Mouse (Mus musculus) stomach, embryonic 14.5 days (tissue): ENCODE results near the gene Asphd2. TPM values are rescaled to one million over a fixed set of nuclear protein-coding genes. Genes with fewer than 3 reads are reported as not detected.

ENCODE experiments used
- ATAC-seq: fragments of 200-750 bp; cut with Nextera tagmentation; 2 replicates; pipeline ENCODE4 v1.8.0; 2017; ENCODE audit warnings: low read depth, moderate TSS enrichment; ENCODE audit not compliant: insufficient number of reproducible peaks, insufficient read depth, low FRiP score
- H3K27ac ChIP-seq: fragments of 300-500 bp; sonication (generic); 2 replicates; pipeline ENCODE4 v1.5.1; 2014; ENCODE audit warnings: mild to moderate bottlenecking, low read length, moderate library complexity, mixed read lengths
- H3K27me3 ChIP-seq: fragments of 300-500 bp; sonication (generic); 2 replicates; pipeline ENCODE4 v1.6.1; 2014; ENCODE audit warnings: low read length, control low read depth, mixed read lengths; ENCODE audit not compliant: control insufficient read depth, insufficient read depth
- H3K36me3 ChIP-seq: fragments of 300-500 bp; sonication (generic); 2 replicates; pipeline ENCODE4 v1.6.1; 2014; ENCODE audit warnings: mild to moderate bottlenecking, control low read depth, low read length, moderate library complexity, mixed read lengths; ENCODE audit not compliant: control insufficient read depth, insufficient read depth
- H3K4me1 ChIP-seq: fragments of 300-500 bp; sonication (generic); 2 replicates; pipeline ENCODE4 v1.6.1; 2014; ENCODE audit warnings: low read length, control low read depth, mixed read lengths; ENCODE audit not compliant: control insufficient read depth, insufficient read depth
- H3K4me2 ChIP-seq: fragments of 300-500 bp; sonication (generic); replicated peaks from 2 replicates; pipeline ENCODE4 v1.6.1; 2014; ENCODE audit warnings: low read depth, low read length, control low read depth
- H3K4me3 ChIP-seq: fragments of 300-500 bp; sonication (generic); 2 replicates; pipeline ENCODE4 v1.5.1; 2014; ENCODE audit warnings: low read depth, low read length, control low read depth
- H3K9ac ChIP-seq: fragments of 300-500 bp; sonication (generic); replicated peaks from 2 replicates; pipeline ENCODE4 v1.6.1; 2014; ENCODE audit warnings: low read depth, mild to moderate bottlenecking, control low read depth, low read length, moderate library complexity, mixed read lengths
- H3K9me3 ChIP-seq: fragments of 300-500 bp; sonication (generic); 2 replicates; pipeline ENCODE4 v1.6.1; 2016; ENCODE audit warnings: low read depth, low read length, control low read depth; ENCODE audit not compliant: control insufficient read depth
- WGBS: fragments of 180-500 bp; shearing (Covaris S2); extraction: QIAGEN DNeasy Blood & Tissue Kit; methylation state at CpG from one replicate; pipeline ENCODE4 v1.1.7; 2014; 5-methylcytosine and 5-hydroxymethylcytosine counted together
- polyA plus RNA-seq: library from polyadenylated mRNA; unstranded; fragments of >200 nt; fragmentation: Nextera tagmentation; extraction: Ambion mirVana; gene quantifications from 2 replicates; pipeline ENCODE4 v1.2.1, GENCODE M21; 2014

The Asphd2 gene
- polyA plus RNA-seq, 1 experiment from 2014 or later = 7.5 TPM

GRCm38 (mm10) chr5:112402437-112402836, 7.8 kb upstream of the Asphd2 start:
- no peaks in the 10 kb centered on the region for H3K9me3 ChIP-seq

GRCm38 (mm10) chr5:112399284-112399683, 4.6 kb upstream of the Asphd2 start:
- no peaks in the 10 kb centered on the region for H3K4me1 ChIP-seq
- H3K4me3 ChIP-seq = no peak overlapping the region
- H3K9me3 ChIP-seq = no peaks in the 10 kb centered on the region
- no peak overlapping the region for H3K9ac ChIP-seq
- H3K27ac ChIP-seq = no peak overlapping the region
- no peaks in the 10 kb centered on the region for H3K27me3 ChIP-seq
- 59% methylated on average over 10 of the region's 10 CpGs for WGBS
- no peak for ATAC-seq
- H3K36me3 ChIP-seq = no peaks in the 10 kb centered on the region
- H3K4me2 ChIP-seq = no peak overlapping the region

More at GRCm38 (mm10) chr5:112402437-112402836, 7.8 kb upstream of the Asphd2 start:
- no peak overlapping the region for H3K4me2 ChIP-seq
- ATAC-seq = no peak
- no peak overlapping the region for H3K9ac ChIP-seq
- H3K27me3 ChIP-seq = no peaks in the 10 kb centered on the region
- no peaks in the 10 kb centered on the region for H3K4me1 ChIP-seq
- H3K27ac ChIP-seq = no peak overlapping the region
- H3K4me3 ChIP-seq = no peak overlapping the region
- 29% methylated on average over 3 of the region's 3 CpGs for WGBS
- H3K36me3 ChIP-seq = no peaks in the 10 kb centered on the region

- no peak overlapping the region for H3K9ac ChIP-seq
- H3K4me3 ChIP-seq = no peak overlapping the region
- no peak for ATAC-seq
- 80% methylated on average over 18 of the region's 18 CpGs for WGBS
- H3K27ac ChIP-seq = no peak overlapping the region
- H3K9me3 ChIP-seq = no peaks in the 10 kb centered on the region
- no peaks in the 10 kb centered on the region for H3K36me3 ChIP-seq
- H3K4me1 ChIP-seq = no peaks in the 10 kb centered on the region
- no peaks in the 10 kb centered on the region for H3K27me3 ChIP-seq
- no peak overlapping the region for H3K4me2 ChIP-seq
These were observed 1.4 kb upstream of the Asphd2 start for GRCm38 (mm10) chr5:112396066-112396465.

DNA sequence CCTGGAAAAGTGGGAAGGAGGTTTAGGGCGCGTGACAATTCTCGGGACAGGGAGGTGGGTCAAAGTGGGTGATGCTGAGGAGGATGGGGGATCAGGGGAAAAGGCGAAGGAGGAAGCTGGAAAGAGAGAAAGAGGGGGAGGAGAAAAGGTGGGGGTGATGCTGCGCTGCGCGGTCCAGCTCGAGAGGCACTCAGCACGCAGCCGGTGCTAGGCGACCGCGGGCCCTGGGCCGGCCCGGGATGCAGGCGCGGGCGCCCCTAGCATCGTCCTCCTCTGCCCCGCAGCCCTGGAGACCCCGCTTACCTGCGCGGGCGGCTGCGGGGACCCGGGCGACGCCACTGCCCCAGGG, 277 bp downstream of the Asphd2 start:
- H3K9ac ChIP-seq = peak overlapping the region; percentile 4; the same call in 1 of the 2 replicates
- peak; percentile 68; the same call in 1 of the 2 replicates for ATAC-seq
- 0% methylated on average over 24 of the region's 28 CpGs for WGBS
- H3K4me1 ChIP-seq = no peaks in the 10 kb centered on the region
- no peaks in the 10 kb centered on the region for H3K9me3 ChIP-seq
- H3K36me3 ChIP-seq = 0 out of 2 replicates have a peak, but pooled peaks cover 2% of the 10 kb centered on the region
- peak overlapping the region; percentile 33 for H3K4me3 ChIP-seq
- H3K4me2 ChIP-seq = peak overlapping the region; percentile 68
- no peak overlapping the region for H3K27ac ChIP-seq
- H3K27me3 ChIP-seq = no peaks in the 10 kb centered on the region

- WGBS = 12% methylated on average over 18 of the region's 18 CpGs
- no peaks in the 10 kb centered on the region for H3K27me3 ChIP-seq
These were observed 788 bp downstream of the Asphd2 start for GRCm38 (mm10) chr5:112393741-112394414.

DNA sequence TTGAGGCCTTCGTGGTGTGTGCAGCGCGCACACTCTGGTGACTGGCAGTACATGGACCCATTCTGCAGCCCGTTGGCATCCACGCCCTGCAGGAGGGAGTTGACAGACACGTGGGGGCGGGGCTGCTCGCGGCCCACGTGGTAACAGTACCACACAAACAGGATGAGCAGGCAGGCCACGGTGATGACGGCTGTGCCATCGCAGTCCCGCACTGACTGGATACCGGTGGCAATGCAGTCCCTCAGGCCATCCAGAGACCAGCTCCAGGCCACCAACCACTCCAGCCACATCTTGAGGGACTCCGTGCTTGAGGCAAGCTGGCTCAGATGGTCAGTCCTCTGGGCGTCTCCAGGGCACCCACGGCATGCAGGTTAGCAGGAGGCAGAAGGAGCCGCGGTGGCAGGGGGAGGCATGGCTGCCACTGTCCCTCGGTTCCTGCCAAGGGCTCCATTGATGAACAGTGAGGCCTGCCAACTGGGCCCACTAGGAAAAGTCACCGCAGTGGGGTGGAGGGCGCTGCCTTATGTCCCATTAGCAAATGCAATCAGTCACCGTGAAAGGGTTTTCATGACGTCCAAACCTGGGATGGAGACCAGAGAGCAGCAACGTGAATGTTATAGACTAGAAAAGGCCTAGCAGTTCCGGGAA, 2.9 kb downstream of the Asphd2 start:
- Histone ChIP-seq H3K36me3 (peaks cover 2% of the 10 kb centered on the region; the same call in 1 of the 2 replicates), H3K9me3 (no peaks in the 10 kb centered on the region), H3K27me3 (no peaks in the 10 kb centered on the region), H3K4me1 (no peaks in the 10 kb centered on the region), H3K4me2 (no peak overlapping the region), H3K27ac (no peak overlapping the region), H3K9ac (no peak overlapping the region), H3K4me3 (no peak overlapping the region)
- no peak for ATAC-seq
- WGBS = 64% methylated on average over 27 of the region's 27 CpGs

More at GRCm38 (mm10) chr5:112393741-112394414, 788 bp downstream of the Asphd2 start:
- no peaks in the 10 kb centered on the region for H3K9me3 ChIP-seq
- peak; percentile 23; the same call in 1 of the 2 replicates for ATAC-seq
- H3K27ac ChIP-seq = no peak overlapping the region
- H3K36me3 ChIP-seq = peaks cover 2% of the 10 kb centered on the region; the same call in 1 of the 2 replicates
- H3K9ac ChIP-seq = no peak overlapping the region; the same call in 1 of the 2 replicates
- no peaks in the 10 kb centered on the region for H3K4me1 ChIP-seq
- peak overlapping the region; percentile 68 for H3K4me2 ChIP-seq
- H3K4me3 ChIP-seq = peak overlapping the region; percentile 33

DNA sequence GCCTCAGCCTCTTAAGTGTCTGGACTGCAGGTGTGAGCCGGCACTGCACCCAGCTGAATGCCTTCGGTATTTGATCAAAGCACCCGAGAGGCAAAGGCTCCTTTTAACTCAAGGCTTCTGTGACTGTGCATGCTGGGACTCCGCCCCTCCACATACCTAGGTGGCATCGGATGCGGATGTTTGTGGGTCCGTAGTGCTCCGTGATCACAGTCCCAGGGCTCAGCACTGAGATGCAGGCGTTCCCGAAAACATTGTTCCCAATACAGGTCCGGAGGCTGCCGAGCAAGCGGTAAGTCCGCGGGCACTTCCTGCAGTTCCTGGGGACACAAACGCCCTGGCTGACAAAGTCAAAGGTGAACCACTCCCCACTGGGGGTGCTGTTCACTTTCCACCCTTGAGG, 3.7 kb downstream of the Asphd2 start:
- no peak overlapping the region for H3K9ac ChIP-seq
- no peak overlapping the region for H3K27ac ChIP-seq
- 51% methylated on average over 16 of the region's 16 CpGs for WGBS

GRCm38 (mm10) chr5:112389352-112389751, 5.3 kb downstream of the Asphd2 start:
- ATAC-seq = no peak
- Histone ChIP-seq H3K4me2 (no peak overlapping the region), H3K27ac (no peak overlapping the region), H3K36me3 (peaks cover 2% of the 10 kb centered on the region; the same call in 1 of the 2 replicates), H3K9ac (no peak overlapping the region), H3K9me3 (no peaks in the 10 kb centered on the region), H3K27me3 (no peaks in the 10 kb centered on the region), H3K4me1 (no peaks in the 10 kb centered on the region), H3K4me3 (no peak overlapping the region)
- 84% methylated on average over 9 of the region's 9 CpGs for WGBS

More for the DNA sequence above, 3.7 kb downstream of the Asphd2 start:
- H3K9me3 ChIP-seq = no peaks in the 10 kb centered on the region
- no peaks in the 10 kb centered on the region for H3K27me3 ChIP-seq
- no peak for ATAC-seq
- H3K4me2 ChIP-seq = no peak overlapping the region
- H3K36me3 ChIP-seq = peaks cover 2% of the 10 kb centered on the region; the same call in 1 of the 2 replicates
- no peak overlapping the region for H3K4me3 ChIP-seq
- no peaks in the 10 kb centered on the region for H3K4me1 ChIP-seq
